Mouse (Mus musculus) left cerebral cortex, adult 8-10 months (tissue): ENCODE data around the gene Rbm43. TPM values are rescaled to one million over a fixed set of nuclear protein-coding genes. Genes with fewer than 3 reads are reported as not detected.

ENCODE experiments used
- DNase-seq, 2 experiments: peaks; one replicate each; pipeline ENCODE4 v3.0.0; 2022; ENCODE audit warnings: low spot score in 2 of 2
- total RNA-seq, 4 experiments: library from RNA; stranded (reverse); gene quantifications; 2 replicates each; pipeline ENCODE4 v1.2.4; 2022

Gene Rbm43
- total RNA-seq: 10 to 100 TPM; 17.6 to 21.1 (median 20.2) TPM

DNA sequence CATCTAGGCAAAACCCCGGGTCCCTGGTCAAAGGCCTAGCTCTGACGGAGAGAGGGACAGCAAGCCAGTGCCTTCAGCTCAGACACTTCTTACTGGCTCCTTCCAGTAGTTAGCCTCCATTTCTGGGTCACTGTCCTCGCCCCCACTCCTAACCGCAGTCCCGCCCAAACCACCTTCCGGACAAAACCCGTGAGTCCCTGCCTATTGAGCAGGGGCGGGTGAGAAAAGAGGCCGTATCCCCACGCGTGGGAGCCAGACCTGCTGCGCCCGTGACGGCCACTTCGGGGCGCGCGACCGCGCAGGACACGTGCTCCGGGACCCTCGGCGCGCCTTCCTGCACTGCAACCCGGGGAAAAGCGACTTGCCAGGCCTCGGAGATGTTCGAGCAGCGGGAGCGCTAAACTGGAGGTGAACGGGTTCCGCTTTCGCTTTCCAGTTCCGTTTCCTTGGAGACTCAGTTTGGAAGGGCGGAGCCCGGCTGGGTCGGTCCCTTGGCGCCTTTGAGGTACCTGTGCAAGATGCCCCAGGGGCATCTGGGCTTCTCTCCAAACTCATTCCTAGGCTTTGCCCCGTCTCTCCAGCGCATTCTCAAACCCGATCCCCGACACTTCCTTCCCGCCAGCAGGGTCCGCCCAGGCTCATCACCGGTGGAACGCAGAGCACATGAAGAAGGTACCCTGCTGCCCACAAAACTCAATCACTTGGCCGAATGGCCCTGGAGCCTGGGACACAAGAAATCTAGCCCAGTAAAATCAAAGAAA is at the start of gene Rbm43:
Rbm43 (minus strand) TSS at position 590 of the 761 bp plus-strand sequence.
- peak; percentile 52 to 67 for DNase-seq

GRCm38 (mm10) chr2:51982288-51982687 is 47.3 kb upstream of the Rbm43 start:
- no peak for DNase-seq

- DNase-seq: no peak
These were observed 46.7 kb upstream of the Rbm43 start for GRCm38 (mm10) chr2:51981630-51982029.

GRCm38 (mm10) chr2:51973410-51973968 is 38.5 kb upstream of the Rbm43 start, which contains the start of gene Nmi:
Gene Nmi (minus strand): TSS chr2:51973494.
- no peak for DNase-seq

- DNase-seq: peak in 1 of 2 experiments; percentile 14
These were observed 37.9 kb upstream of the Rbm43 start for GRCm38 (mm10) chr2:51972641-51973409.

GRCm38 (mm10) chr2:51972142-51972541 is 37.2 kb upstream of the Rbm43 start:
- DNase-seq: no peak

DNA sequence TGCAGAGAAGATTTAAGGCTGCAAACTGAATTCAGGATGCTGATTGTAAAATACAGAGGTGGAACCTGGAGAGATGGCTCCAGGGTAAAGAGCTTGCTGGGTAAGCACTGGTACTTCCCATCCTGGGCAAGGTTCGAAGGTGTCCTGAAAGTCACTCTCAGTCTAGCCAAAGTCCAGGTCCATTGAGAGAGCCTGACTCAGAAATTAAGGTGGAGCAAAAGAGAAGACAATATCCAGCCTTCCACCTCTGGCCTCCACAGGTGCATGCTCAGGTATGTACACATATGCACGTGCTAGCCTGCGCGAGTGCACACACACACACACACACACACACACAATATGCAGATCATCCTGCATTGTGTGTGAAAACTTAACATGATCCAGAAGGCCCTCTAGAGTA is 35.9 kb upstream of the Rbm43 start:
- DNase-seq: no peak

GRCm38 (mm10) chr2:51967288-51967687 is 32.3 kb upstream of the Rbm43 start:
- no peak for DNase-seq

DNA sequence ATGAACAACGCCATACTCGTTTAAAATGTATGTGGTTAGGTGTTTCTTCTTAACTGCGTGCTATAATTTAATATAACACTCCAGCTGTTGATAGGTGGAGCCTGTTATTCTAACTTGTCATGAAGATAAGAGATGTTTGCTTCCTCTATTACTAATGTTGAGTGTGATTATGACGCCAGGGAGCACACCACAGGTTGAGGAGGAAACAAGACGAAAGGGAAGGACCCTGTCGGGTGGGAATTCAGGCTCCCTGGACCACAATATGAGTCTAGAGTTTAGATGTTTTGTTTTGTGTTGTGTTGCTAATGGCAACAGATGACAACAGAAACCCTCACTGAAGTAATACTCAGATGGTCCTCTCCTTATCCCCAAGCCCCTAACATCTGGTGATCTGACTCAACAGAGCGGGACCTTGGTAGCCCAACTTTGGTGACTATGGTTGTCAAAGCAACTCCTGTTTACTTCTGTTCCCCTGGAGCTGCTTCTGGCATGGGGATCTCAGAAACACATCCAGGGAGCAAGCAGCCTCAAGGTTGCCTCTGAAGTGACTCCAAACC is 18.8 kb upstream of the Rbm43 start:
- no peak for DNase-seq

DNA sequence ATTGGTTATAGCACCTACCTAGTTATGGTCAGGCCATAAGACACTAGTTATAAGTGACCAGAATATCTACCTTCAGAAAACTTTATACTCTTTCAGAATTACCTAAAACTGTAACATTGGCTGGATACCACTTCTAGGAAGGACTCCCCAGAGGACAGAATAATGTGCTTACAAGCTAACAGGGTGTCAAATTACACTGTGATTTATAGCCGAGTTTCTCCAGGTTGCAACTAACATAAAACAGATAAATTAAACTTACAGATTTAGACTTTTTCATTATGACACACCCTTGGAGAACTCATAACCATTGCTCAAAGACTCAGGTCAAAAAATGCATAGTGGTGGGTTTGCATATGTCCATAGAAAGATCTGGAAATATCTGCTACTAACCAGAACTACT is 15.9 kb upstream of the Rbm43 start:
- DNase-seq: no peak

GRCm38 (mm10) chr2:51948105-51948830 is 13.3 kb upstream of the Rbm43 start:
- DNase-seq: no peak

DNA sequence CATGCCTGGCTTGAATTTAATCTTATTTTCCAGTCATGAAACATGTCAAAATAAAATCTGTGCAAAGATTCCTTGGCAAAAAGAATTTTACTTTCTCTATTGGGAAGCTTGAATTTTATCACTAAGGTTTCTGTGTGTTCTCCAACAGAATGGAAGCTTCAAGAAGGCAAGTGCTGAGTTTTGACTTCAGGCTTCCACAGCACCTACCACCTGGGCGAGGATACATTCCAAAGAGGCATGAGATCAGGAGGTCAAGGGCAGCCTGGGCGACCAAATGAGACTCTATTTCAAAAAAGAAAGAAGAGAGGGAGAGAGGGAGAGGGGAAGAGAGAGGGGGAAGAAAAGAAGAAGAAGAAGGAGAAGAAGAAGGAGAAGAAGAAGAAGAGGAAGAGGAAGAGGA is 10.8 kb upstream of the Rbm43 start:
- DNase-seq: no peak

GRCm38 (mm10) chr2:51941832-51942231 is 6.9 kb upstream of the Rbm43 start:
- no peak for DNase-seq

DNA sequence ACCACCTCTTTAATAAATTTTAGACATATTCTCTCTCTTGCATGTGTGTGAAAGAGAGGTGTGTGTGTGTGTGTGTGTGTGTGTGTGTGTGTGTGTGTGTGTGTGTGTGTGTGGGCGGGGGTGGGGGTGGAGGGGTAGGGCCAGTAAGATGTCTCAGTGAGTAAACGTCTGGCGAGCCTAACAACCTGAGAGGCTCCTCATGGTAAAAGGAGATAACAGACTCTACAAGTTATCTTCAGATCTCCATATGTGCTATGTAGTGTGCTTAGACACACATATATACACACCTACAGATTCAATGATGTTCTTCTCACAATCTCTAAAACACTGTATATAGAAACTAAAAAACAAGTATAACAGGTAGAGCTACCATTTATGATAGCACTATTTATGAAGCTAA is 3.8 kb upstream of the Rbm43 start:
- no peak for DNase-seq

DNA sequence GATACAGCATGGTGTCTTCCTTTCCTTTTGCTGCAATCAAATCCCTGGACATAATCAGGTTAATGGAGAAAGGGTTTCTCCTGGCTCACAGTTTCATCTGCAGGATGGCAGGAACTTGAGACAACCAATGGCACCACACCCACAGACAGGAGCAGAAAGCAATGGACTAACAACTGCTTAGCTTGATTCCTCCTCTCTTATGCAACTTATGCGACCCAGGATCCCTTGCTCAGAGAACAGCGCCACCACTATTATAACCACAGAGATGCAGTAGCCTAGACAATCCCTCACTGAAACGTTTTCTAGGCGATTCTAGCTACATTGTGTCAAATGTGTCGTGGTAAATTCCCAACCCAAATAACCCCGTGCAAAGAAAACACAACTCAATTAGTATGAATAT is 2.0 kb upstream of the Rbm43 start:
- DNase-seq: no peak

GRCm38 (mm10) chr2:51936585-51936984 is 1.6 kb upstream of the Rbm43 start:
- DNase-seq: no peak

DNA sequence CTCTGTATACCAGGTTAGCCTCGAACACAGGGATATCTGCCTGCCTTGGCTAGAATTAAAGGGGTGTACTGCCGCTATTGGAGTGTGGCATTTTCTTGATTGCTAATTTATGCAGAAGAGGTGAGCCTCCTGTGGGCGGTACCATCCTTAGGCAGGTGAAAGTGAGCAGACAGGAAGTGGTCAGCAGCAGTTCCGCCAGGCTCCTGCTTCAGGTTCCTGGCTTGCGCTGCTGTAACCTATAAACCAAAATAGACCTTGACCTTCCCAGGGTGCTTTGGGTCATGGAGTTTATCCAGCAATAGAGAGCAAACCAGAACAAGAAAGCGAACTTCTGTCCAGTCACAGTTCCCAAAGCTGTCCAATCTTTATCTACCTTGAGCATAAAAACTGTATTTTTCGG is 958 bp upstream of the Rbm43 start:
- no peak for DNase-seq

DNA sequence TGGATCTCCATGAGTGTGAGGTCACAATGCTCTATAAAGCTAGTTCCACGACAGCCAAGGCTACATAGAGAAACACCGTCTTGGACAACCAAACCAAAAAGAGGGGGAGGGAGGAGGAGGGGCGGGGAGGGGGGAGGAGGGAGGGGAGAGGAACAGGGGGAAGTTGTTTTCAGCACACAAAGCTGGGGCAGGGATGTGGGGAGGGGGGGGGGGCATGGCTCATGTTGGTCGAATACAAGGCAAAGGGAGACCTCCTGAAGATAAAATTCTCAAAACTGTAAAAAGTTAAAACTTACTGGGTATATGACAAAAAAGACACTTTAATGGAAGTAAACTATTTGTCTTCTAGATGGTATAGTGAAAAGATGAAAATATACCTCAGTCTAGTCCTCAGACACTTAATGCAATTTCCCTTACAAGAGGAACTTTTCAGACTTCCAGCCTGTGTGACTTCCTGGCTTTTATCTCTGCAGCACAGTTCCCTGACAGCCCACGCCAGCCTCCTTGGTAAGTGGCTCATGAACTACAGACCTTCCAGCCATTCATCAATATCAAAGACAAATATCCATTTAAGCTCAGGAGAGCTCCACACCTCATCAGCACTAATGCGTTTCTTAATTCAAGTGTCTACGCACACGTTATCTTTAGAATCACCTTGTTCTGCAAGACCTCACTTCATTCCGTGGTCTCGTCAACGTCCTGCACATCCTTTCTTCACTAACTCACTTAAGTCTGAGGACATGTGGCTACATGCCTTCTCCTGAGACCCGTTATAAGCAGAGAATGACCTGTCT is 1.4 kb downstream of the Rbm43 start:
- no peak for DNase-seq

DNA sequence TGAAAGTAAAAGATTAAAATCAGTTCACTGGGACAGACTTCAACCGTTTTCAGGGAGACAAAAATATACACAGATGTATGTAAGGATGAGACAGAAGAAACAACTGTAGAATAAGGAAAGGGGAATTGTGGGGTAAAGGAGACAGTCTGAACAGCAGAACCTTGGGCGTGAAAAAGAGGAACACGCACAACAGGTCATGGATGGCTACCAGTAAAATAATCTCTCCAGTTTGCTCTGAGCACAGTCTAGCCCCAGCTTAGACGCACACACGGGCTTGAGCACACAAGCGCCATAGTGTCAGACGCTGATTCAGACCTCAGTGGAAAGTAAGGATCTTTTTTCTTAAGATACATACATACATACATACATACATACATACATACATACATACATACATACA is 3.7 kb downstream of the Rbm43 start:
- no peak for DNase-seq

DNA sequence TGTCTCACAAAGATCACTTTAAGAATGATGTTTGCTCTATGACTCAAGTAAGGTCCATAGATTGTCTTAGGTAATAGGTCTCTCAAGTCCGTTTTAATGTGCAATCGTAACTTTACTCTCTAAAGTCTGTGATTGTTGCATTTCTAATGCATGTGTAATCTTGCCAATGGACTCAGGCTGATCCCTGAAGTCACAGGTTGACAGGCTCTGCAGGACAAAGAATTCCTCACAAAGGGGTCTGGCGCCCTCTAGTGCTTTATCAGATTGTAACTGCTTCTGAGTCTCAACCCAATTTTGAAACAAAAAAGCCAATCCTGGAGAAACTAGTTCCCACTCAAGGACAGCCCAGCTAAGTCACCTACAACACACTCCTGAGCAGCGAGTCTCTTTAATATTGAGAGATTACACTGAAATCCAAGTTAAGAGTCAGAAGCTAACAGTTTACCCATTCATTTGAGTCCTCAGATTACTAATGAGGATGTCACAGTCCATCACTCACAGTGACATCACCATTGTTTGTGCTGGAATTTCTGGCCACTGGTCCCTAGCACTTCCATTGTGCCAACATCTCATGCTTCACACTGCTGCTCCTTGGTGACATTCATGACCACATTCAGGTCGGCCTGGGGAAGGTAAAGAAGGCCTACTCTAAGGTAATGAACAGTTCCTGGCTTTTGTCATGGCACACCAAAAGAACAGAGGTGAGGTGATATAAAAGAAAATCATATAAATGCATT is 19.9 kb downstream of the Rbm43 start:
- DNase-seq: peak in 1 of 2 experiments; percentile 25
